Mouse (Mus musculus) CH12.LX (cell line): ENCODE results near the gene Astn2. TPM values are rescaled to one million over a fixed set of nuclear protein-coding genes. Genes with fewer than 3 reads are reported as not detected.

Experiments used
- DNase-seq: peaks from one replicate; pipeline ENCODE4 v3.0.0-alpha.2; 2013; ENCODE audit errors: extremely low read depth
- H3K27ac ChIP-seq: 2 replicates; pipeline ENCODE4 v1.5.1; 2012; ENCODE audit warnings: low read depth, mild to moderate bottlenecking, control low read depth, moderate library complexity; ENCODE audit not compliant: insufficient read depth
- H3K27me3 ChIP-seq: replicated peaks from 2 replicates; pipeline ENCODE3; 2012; ENCODE audit warnings: inconsistent platforms
- H3K36me3 ChIP-seq, 2 experiments: replicated peaks in 1 of 2; 2 replicates each; pipeline versions ENCODE3 to v1.6.1; 2012; ENCODE audit warnings: inconsistent platforms in 1 of 2, low read length in 1 of 2, mild to moderate bottlenecking in 1 of 2, mixed read lengths in 1 of 2, moderate library complexity in 1 of 2; ENCODE audit not compliant: control insufficient read depth in 1 of 2, insufficient read depth in 1 of 2
- H3K4me1 ChIP-seq, 2 experiments: 2 replicates each; pipeline ENCODE4 v1.6.1; 2012; ENCODE audit warnings: inconsistent platforms in 1 of 2, moderate library complexity in 1 of 2; ENCODE audit not compliant: insufficient read depth in 2 of 2, control insufficient read depth in 1 of 2
- H3K4me2 ChIP-seq: 2 replicates; pipeline ENCODE4 v1.6.1; 2012; ENCODE audit warnings: low read depth, mild to moderate bottlenecking, control low read depth; ENCODE audit not compliant: poor library complexity, insufficient read depth, severe bottlenecking
- H3K4me3 ChIP-seq, 3 experiments: fragments of 150-350 bp in 1 of 3; sonication (generic) in 1 of 3; replicated peaks in 1 of 3; 2 replicates each; pipeline versions ENCODE3 to v1.5.1; 2011 to 2012; ENCODE audit warnings: low read depth in 2 of 3, low read length in 2 of 3, mild to moderate bottlenecking in 2 of 3, moderate library complexity in 2 of 3, control low read depth in 1 of 3, improper control_type of control experiment in 1 of 3, inconsistent platforms in 1 of 3, mixed read lengths in 1 of 3; ENCODE audit not compliant: poor library complexity in 1 of 3
- H3K79me2 ChIP-seq: replicated peaks from 2 replicates; pipeline ENCODE4 v1.6.1; 2012; ENCODE audit warnings: mild to moderate bottlenecking, moderate library complexity; ENCODE audit not compliant: control insufficient read depth, poor library complexity, insufficient read depth, severe bottlenecking; ENCODE audit errors: extremely low read depth
- H3K9ac ChIP-seq: 2 replicates; pipeline ENCODE4 v1.6.1; 2012; ENCODE audit warnings: low read depth, mild to moderate bottlenecking, control low read depth, moderate library complexity; ENCODE audit not compliant: insufficient read depth
- H3K9me3 ChIP-seq: replicated peaks from 2 replicates; pipeline ENCODE3; 2012; ENCODE audit warnings: low read length, inconsistent platforms, mixed read lengths
- CHD1 ChIP-seq: IDR thresholded peaks from 2 replicates; pipeline ENCODE4 v1.6.1; 2012; ENCODE audit warnings: low read depth, low read length, improper control_type of control experiment, inconsistent platforms
- CHD2 ChIP-seq: IDR thresholded peaks from 2 replicates; pipeline ENCODE4 v1.6.1; 2011; ENCODE audit warnings: low read length, improper control_type of control experiment
- CTCF ChIP-seq, 2 experiments: IDR thresholded peaks in 1 of 2; conservative IDR thresholded peaks in 1 of 2; 2 replicates each; pipeline ENCODE4 v1.5.1; 2011 to 2012; ENCODE audit warnings: low read depth in 2 of 2, low read length in 2 of 2, improper control_type of control experiment in 1 of 2, inconsistent platforms in 1 of 2, mild to moderate bottlenecking in 1 of 2, moderate library complexity in 1 of 2
- E2F4 ChIP-seq: IDR thresholded peaks from 2 replicates; pipeline ENCODE4 v1.6.1; 2011; ENCODE audit warnings: low read depth, low read length, improper control_type of control experiment; ENCODE audit not compliant: insufficient replicate concordance
- ETS1 ChIP-seq: conservative IDR thresholded peaks from 2 replicates; pipeline ENCODE4 v1.6.1; 2012; ENCODE audit warnings: low read depth, mild to moderate bottlenecking, inconsistent platforms, low read length, improper control_type of control experiment, moderate library complexity
- GABPA ChIP-seq: IDR thresholded peaks from 2 replicates; pipeline ENCODE4 v1.6.1; 2012; ENCODE audit warnings: low read depth, low read length, improper control_type of control experiment, inconsistent platforms; ENCODE audit not compliant: insufficient replicate concordance
- HCFC1 ChIP-seq: IDR thresholded peaks from 2 replicates; pipeline ENCODE4 v1.6.1; 2012; ENCODE audit warnings: low read depth, mild to moderate bottlenecking, inconsistent platforms, low read length, improper control_type of control experiment
- JUND ChIP-seq: conservative IDR thresholded peaks from 2 replicates; pipeline ENCODE4 v1.6.1; 2011; ENCODE audit warnings: low read depth, low read length, improper control_type of control experiment
- KAT2A ChIP-seq: IDR thresholded peaks from 2 replicates; pipeline ENCODE4 v1.6.1; 2012; ENCODE audit warnings: low read length, improper control_type of control experiment, inconsistent platforms; ENCODE audit not compliant: insufficient replicate concordance
- MAFK ChIP-seq: IDR thresholded peaks from 2 replicates; pipeline ENCODE4 v1.6.1; 2011; ENCODE audit warnings: low read length, improper control_type of control experiment; ENCODE audit not compliant: insufficient replicate concordance
- MAX ChIP-seq: IDR thresholded peaks from 2 replicates; pipeline ENCODE4 v1.6.1; 2011; ENCODE audit warnings: low read length, improper control_type of control experiment
- MAZ ChIP-seq: IDR thresholded peaks from 2 replicates; pipeline ENCODE4 v1.6.1; 2012; ENCODE audit warnings: low read depth, mild to moderate bottlenecking, inconsistent platforms, low read length, improper control_type of control experiment, moderate library complexity
- MYC ChIP-seq: IDR thresholded peaks from 2 replicates; pipeline ENCODE4 v1.6.1; 2011; ENCODE audit warnings: low read depth, mild to moderate bottlenecking, improper control_type of control experiment, low read length
- NRF1 ChIP-seq: IDR thresholded peaks from 2 replicates; pipeline ENCODE4 v1.6.1; 2014; ENCODE audit warnings: low read depth, mild to moderate bottlenecking, inconsistent platforms, low read length, improper control_type of control experiment, moderate library complexity
- POLR2A ChIP-seq: IDR thresholded peaks from 2 replicates; pipeline ENCODE4 v1.6.1; 2011; ENCODE audit warnings: low read depth, mild to moderate bottlenecking, improper control_type of control experiment, low read length
- POLR2AphosphoS2 ChIP-seq: IDR thresholded peaks from 2 replicates; pipeline ENCODE4 v1.6.1; 2011; ENCODE audit warnings: low read depth, low read length, improper control_type of control experiment
- RAD21 ChIP-seq: IDR thresholded peaks from 2 replicates; pipeline ENCODE4 v1.6.1; 2011; ENCODE audit warnings: low read depth, mild to moderate bottlenecking, low read length, improper control_type of control experiment, moderate library complexity
- RCOR1 ChIP-seq: conservative IDR thresholded peaks from 2 replicates; pipeline ENCODE4 v1.6.1; 2012; ENCODE audit warnings: low read depth, mild to moderate bottlenecking, inconsistent platforms, low read length, improper control_type of control experiment
- USF1 ChIP-seq: IDR thresholded peaks from 2 replicates; pipeline ENCODE4 v1.6.1; 2014; ENCODE audit warnings: low read depth, mild to moderate bottlenecking, inconsistent platforms, low read length, improper control_type of control experiment
- USF2 ChIP-seq: conservative IDR thresholded peaks from 2 replicates; pipeline ENCODE4 v1.6.1; 2011; ENCODE audit warnings: low read depth, low read length, improper control_type of control experiment
- ZKSCAN1 ChIP-seq: IDR thresholded peaks from 2 replicates; pipeline ENCODE4 v1.6.1; 2012; ENCODE audit warnings: low read depth, inconsistent platforms, low read length, improper control_type of control experiment, borderline replicate concordance
- ZMIZ1 ChIP-seq: IDR thresholded peaks from 2 replicates; pipeline ENCODE4 v1.6.1; 2012; ENCODE audit warnings: low read depth, mild to moderate bottlenecking, inconsistent platforms, low read length, improper control_type of control experiment
- dilution Hi-C: fragments of 300-500 bp; cut with MboI; formaldehyde crosslinking; loops from 2 replicates; pipeline ENCODE4 v1.14.3; 2020; ENCODE audit warnings: low sequenced_read_pairs; ENCODE audit not compliant: extremely low pct_unique_long_range_greater_than_20kb, extremely low pct_ligation_motif_present
- in situ Hi-C: fragments of 300-500 bp; cut with MboI; formaldehyde crosslinking; loops from 3 replicates; pipeline ENCODE4 v1.14.3; 2019; ENCODE audit warnings: low sequenced_read_pairs, low pct_ligation_motif_present, low pct_unique_long_range_greater_than_20kb, mixed read lengths
- polyA plus RNA-seq: library from polyadenylated mRNA; unstranded; fragments of >175 nt; gene quantifications from 2 replicates; pipeline ENCODE4 v1.2.1, GENCODE M21; 2012; ENCODE audit warnings: low read depth; ENCODE audit not compliant: insufficient read length
- total RNA-seq, 2 experiments: library from RNA; depleted of rRNA; stranded (reverse); fragments of 300-350 nt in 1 of 2; fragments of >200 nt in 1 of 2; gene quantifications; 2 replicates each; pipeline ENCODE4 v1.2.3; 2012 to 2014

Gene Astn2
- total and polyA plus RNA-seq, 3 experiments = not detected

- TF ChIP-seq E2F4 (no peak), KAT2A (no peak), MYC (no peak), ETS1 (no peak), USF2 (no peak), JUND (no peak), CTCF (conservative IDR thresholded peaks at IDR 0.05 in 1 of 2, IDR thresholded peaks at IDR 0.05 in 1 of 2; ENCODE audit: low read depth in 2 of 2, low read length in 2 of 2) (no peak), NRF1 (no peak), MAX (no peak), CHD2 (no peak), POLR2AphosphoS2 (no peak), GABPA (no peak), CHD1 (no peak), RAD21 (no peak), HCFC1 (no peak)
- Histone ChIP-seq H3K79me2 (no peaks in the 10 kb centered on the region), H3K27ac (no peak overlapping the region), H3K27me3 (no peaks in the 10 kb centered on the region), H3K9ac (no peak overlapping the region), H3K4me3 (no peak overlapping the region), H3K4me1 (no peaks in the 10 kb centered on the region), H3K36me3 (no peaks in the 10 kb centered on the region), H3K9me3 (peaks cover 40% of the 10 kb centered on the region), H3K4me2 (no peak overlapping the region)
- in situ Hi-C loops = no loop called here
- DNase-seq = no peak
- dilution Hi-C loops = no loop called here
Observed at GRCm38 (mm10) chr4:65964604-65965003, 439.8 kb downstream of the Astn2 start.

DNA sequence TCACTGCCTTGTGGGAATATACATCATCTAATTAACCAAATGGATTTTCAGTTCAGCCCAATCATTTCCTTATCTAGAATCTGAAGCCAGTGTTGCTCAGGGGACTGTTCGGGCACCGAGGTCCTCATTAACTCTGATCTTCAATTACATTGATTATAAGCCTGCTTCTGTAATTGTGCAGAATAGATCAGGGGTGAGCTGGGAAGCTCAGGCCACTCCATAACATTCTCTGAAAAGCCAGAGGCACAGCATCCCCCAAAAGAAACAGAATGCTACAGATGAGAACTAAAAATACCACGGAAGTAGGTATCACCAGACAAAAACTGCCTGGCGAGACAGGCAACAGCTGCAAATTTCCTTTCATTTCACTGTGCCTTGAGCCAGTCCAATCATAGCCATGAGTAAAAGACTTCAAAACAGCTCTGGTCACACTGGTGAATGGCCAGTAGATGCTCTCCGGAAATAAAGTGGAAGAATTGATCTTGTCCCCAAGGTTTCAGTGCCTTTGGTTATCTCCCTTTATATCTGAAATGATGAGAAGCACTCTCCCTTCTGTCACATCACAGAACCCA, 445.1 kb downstream of the Astn2 start:
- no peak overlapping the region for H3K4me2 ChIP-seq
- in situ Hi-C loops = no loop called here
- no peak for DNase-seq
- no peaks in the 10 kb centered on the region for H3K79me2 ChIP-seq
- TF ChIP-seq MAX (no peak), HCFC1 (no peak), E2F4 (no peak), USF1 (no peak), POLR2A (no peak), KAT2A (no peak), ZKSCAN1 (no peak), MAZ (no peak), ZMIZ1 (no peak), MYC (no peak), RCOR1 (no peak), MAFK (no peak)
- no peaks in the 10 kb centered on the region for H3K36me3 ChIP-seq
- H3K9me3 ChIP-seq = peaks cover 25% of the 10 kb centered on the region
- no peaks in the 10 kb centered on the region for H3K4me1 ChIP-seq
- dilution Hi-C loops = no loop called here
- no peaks in the 10 kb centered on the region for H3K27me3 ChIP-seq
- H3K4me3 ChIP-seq = no peak overlapping the region
- no peak overlapping the region for H3K9ac ChIP-seq
- H3K27ac ChIP-seq = no peak overlapping the region
